ENCODE assay signal across 10 mouse cellular contexts in genomic region chr11:115552783-115553182, GRCm38 (mm10). TPM values are rescaled to one million over a fixed set of nuclear protein-coding genes. Genes with fewer than 3 reads are reported as not detected.
A peak's percentile ranks its signal among the peaks of the same experiment; 100 is the strongest.
DNase-seq lines count a peak whose midpoint lies in the region; ATAC-seq and TF ChIP-seq lines count a peak whose summit lies in the region.
"Had no signal": no experiment of that assay in that cellular context is flagged by ENCODE, and none has a peak within 500 bp of the region (broad histone marks: within the 10 kb centered on the region; RNA-seq: fewer than 3 reads in every experiment).

No protein-coding gene starts in this region.

- peak; percentile 54 for DNase-seq in 3T3-L1 (ENCODE audit: low read depth, low spot score)
- DNase-seq in CH12.LX (ENCODE audit: extremely low read depth): peak; percentile 53
- DNase-seq in lung, postnatal 0 days (ENCODE audit: low spot score): no peak
- no peak for DNase-seq in testis, postnatal 10 days (ENCODE audit: low spot score)
- DNase-seq in right cerebral cortex, adult 18-20 months: no peak

- TF ChIP-seq POLR2A in CH12.LX (IDR thresholded peaks at IDR 0.05; ENCODE audit: low read depth, low read length): no peak

- no peak for ATAC-seq in intestine, postnatal 0 days
- ATAC-seq in intestine, embryonic 16.5 days: no peak
- ATAC-seq in lung, postnatal 0 days: no peak
- no peak for ATAC-seq in hindbrain, embryonic 12.5 days (ENCODE audit: low FRiP score)
- ATAC-seq: intestine, embryonic 15.5 days had no signal

- dilution Hi-C loops in CH12.LX (cut with MboI; ENCODE audit: extremely low pct_ligation_motif_present, extremely low pct_unique_long_range_greater_than_20kb, low sequenced_read_pairs): no loop called here

- no peaks in the 10 kb centered on the region for H3K4me1 ChIP-seq in intestine, postnatal 0 days (replicated peaks; ENCODE audit: control insufficient read depth, insufficient read depth, low read length)
- no peaks in the 10 kb centered on the region for H3K4me1 ChIP-seq in intestine, embryonic 16.5 days (ENCODE audit: control insufficient read depth, insufficient read depth, low read length)
- no peaks in the 10 kb centered on the region for H3K4me1 ChIP-seq in CH12.LX (ENCODE audit: control insufficient read depth in 1 of 2, insufficient read depth in 2 of 2)
- no peaks in the 10 kb centered on the region for H3K4me1 ChIP-seq in lung, postnatal 0 days (ENCODE audit: insufficient read depth, low read depth, low read length)
- H3K4me1 ChIP-seq in hindbrain, embryonic 12.5 days: no peaks in the 10 kb centered on the region
- H3K4me1 ChIP-seq: intestine, embryonic 15.5 days; lung, embryonic 15.5 days had no signal

- TF ChIP-seq EP300 in CH12.LX (IDR thresholded peaks at IDR 0.05; ENCODE audit: low read length): no peak
- TF ChIP-seq EP300 in lung, postnatal 0 days (IDR thresholded peaks at IDR 0.05): no peak

- H3K9me3 ChIP-seq in intestine, postnatal 0 days (ENCODE audit: control insufficient read depth): 0 out of 2 replicates have a peak, but pooled peaks cover 2% of the 10 kb centered on the region
- no peaks in the 10 kb centered on the region for H3K9me3 ChIP-seq in intestine, embryonic 16.5 days (ENCODE audit: control insufficient read depth, low read length)
- no peaks in the 10 kb centered on the region for H3K9me3 ChIP-seq in CH12.LX (replicated peaks; ENCODE audit: low read length)
- no peaks in the 10 kb centered on the region for H3K9me3 ChIP-seq in lung, postnatal 0 days (ENCODE audit: low read length)
- no peaks in the 10 kb centered on the region for H3K9me3 ChIP-seq in hindbrain, embryonic 12.5 days (replicated peaks)
- H3K9me3 ChIP-seq: intestine, embryonic 15.5 days; lung, embryonic 15.5 days had no signal

- peak; percentile 68 for TF ChIP-seq RAD21 in CH12.LX (IDR thresholded peaks at IDR 0.05; ENCODE audit: low read depth, low read length)

- H3K27me3 ChIP-seq in intestine, postnatal 0 days (replicated peaks; ENCODE audit: control insufficient read depth, insufficient read depth, low read length): no peaks in the 10 kb centered on the region
- H3K27me3 ChIP-seq in intestine, embryonic 16.5 days (replicated peaks; ENCODE audit: control insufficient read depth, insufficient read depth, low read length): no peaks in the 10 kb centered on the region
- no peaks in the 10 kb centered on the region for H3K27me3 ChIP-seq in CH12.LX (replicated peaks)
- no peaks in the 10 kb centered on the region for H3K27me3 ChIP-seq in lung, postnatal 0 days (replicated peaks; ENCODE audit: insufficient read depth, low read length)
- no peaks in the 10 kb centered on the region for H3K27me3 ChIP-seq in hindbrain, embryonic 12.5 days
- H3K27me3 ChIP-seq: intestine, embryonic 15.5 days; lung, embryonic 15.5 days had no signal

- H3K27ac ChIP-seq in intestine, postnatal 0 days (ENCODE audit: low read depth, low read length): no peak overlapping the region
- no peak overlapping the region for H3K27ac ChIP-seq in intestine, embryonic 16.5 days (ENCODE audit: low read length)
- no peak overlapping the region for H3K27ac ChIP-seq in CH12.LX (ENCODE audit: insufficient read depth, low read depth)
- no peak overlapping the region for H3K27ac ChIP-seq in lung, postnatal 0 days (ENCODE audit: low read length)
- no peak overlapping the region for H3K27ac ChIP-seq in hindbrain, embryonic 12.5 days
- H3K27ac ChIP-seq: intestine, embryonic 15.5 days; lung, embryonic 15.5 days had no signal

- H3K79me2 ChIP-seq in CH12.LX (replicated peaks; ENCODE audit: control insufficient read depth, extremely low read depth, insufficient read depth, poor library complexity, severe bottlenecking): no peaks in the 10 kb centered on the region

- no peak overlapping the region for H3K4me3 ChIP-seq in intestine, postnatal 0 days (ENCODE audit: low read depth, low read length)
- no peak overlapping the region for H3K4me3 ChIP-seq in intestine, embryonic 16.5 days (ENCODE audit: low read length)
- H3K4me3 ChIP-seq in CH12.LX (replicated peaks in 1 of 3; ENCODE audit: low read depth in 2 of 3, low read length in 2 of 3, poor library complexity in 1 of 3): no peak overlapping the region
- no peak overlapping the region for H3K4me3 ChIP-seq in lung, postnatal 0 days (ENCODE audit: low read depth, low read length)
- no peak overlapping the region for H3K4me3 ChIP-seq in hindbrain, embryonic 12.5 days
- H3K4me3 ChIP-seq: intestine, embryonic 15.5 days; lung, embryonic 15.5 days had no signal

- in situ Hi-C loops in CH12.LX (cut with MboI; ENCODE audit: low pct_ligation_motif_present, low pct_unique_long_range_greater_than_20kb, low sequenced_read_pairs): no loop called here

- H3K9ac ChIP-seq in intestine, postnatal 0 days (ENCODE audit: low read depth, low read length): no peak overlapping the region
- H3K9ac ChIP-seq in intestine, embryonic 16.5 days (ENCODE audit: low read depth, low read length): no peak overlapping the region
- no peak overlapping the region for H3K9ac ChIP-seq in CH12.LX (ENCODE audit: insufficient read depth, low read depth)
- no peak overlapping the region for H3K9ac ChIP-seq in lung, postnatal 0 days (replicated peaks; ENCODE audit: low read depth)
- no peak overlapping the region for H3K9ac ChIP-seq in hindbrain, embryonic 12.5 days
- H3K9ac ChIP-seq: intestine, embryonic 15.5 days; lung, embryonic 15.5 days had no signal

- WGBS in intestine, postnatal 0 days: 67% methylated on average over 4 of the region's 4 CpGs
- 58% methylated on average over 4 of the region's 4 CpGs for WGBS in intestine, embryonic 16.5 days
- 51% methylated on average over 4 of the region's 4 CpGs for WGBS in lung, postnatal 0 days
- WGBS in hindbrain, embryonic 12.5 days: 60% methylated on average over 4 of the region's 4 CpGs

- no peak overlapping the region for H3K4me2 ChIP-seq in intestine, postnatal 0 days (replicated peaks; ENCODE audit: low read depth)
- H3K4me2 ChIP-seq in intestine, embryonic 16.5 days (ENCODE audit: low read depth, low read length): no peak overlapping the region
- H3K4me2 ChIP-seq in CH12.LX (ENCODE audit: insufficient read depth, low read depth, poor library complexity, severe bottlenecking): no peak overlapping the region
- no peak overlapping the region for H3K4me2 ChIP-seq in lung, postnatal 0 days (replicated peaks; ENCODE audit: low read depth, low read length)
- no peak overlapping the region for H3K4me2 ChIP-seq in hindbrain, embryonic 12.5 days (replicated peaks)
- H3K4me2 ChIP-seq: intestine, embryonic 15.5 days; lung, embryonic 15.5 days had no signal

- peak; percentile 68 for TF ChIP-seq CTCF in intestine, postnatal 0 days (IDR thresholded peaks at IDR 0.05; ENCODE audit: low read depth)
- peak; percentile 74 for TF ChIP-seq CTCF in CH12.LX (conservative IDR thresholded peaks at IDR 0.05 in 1 of 2, IDR thresholded peaks at IDR 0.05 in 1 of 2; ENCODE audit: low read depth in 2 of 2, low read length in 2 of 2)
- TF ChIP-seq CTCF in lung, postnatal 0 days (IDR thresholded peaks at IDR 0.05): peak; percentile 60

- no peaks in the 10 kb centered on the region for H3K36me3 ChIP-seq in intestine, postnatal 0 days (ENCODE audit: control insufficient read depth, insufficient read depth)
- H3K36me3 ChIP-seq in intestine, embryonic 16.5 days (ENCODE audit: control insufficient read depth, insufficient read depth, low read length): no peaks in the 10 kb centered on the region
- H3K36me3 ChIP-seq in CH12.LX (replicated peaks in 1 of 2; ENCODE audit: control insufficient read depth in 1 of 2, insufficient read depth in 1 of 2, low read length in 1 of 2): no peaks in the 10 kb centered on the region
- no peaks in the 10 kb centered on the region for H3K36me3 ChIP-seq in lung, postnatal 0 days (ENCODE audit: insufficient read depth, low read length)
- no peaks in the 10 kb centered on the region for H3K36me3 ChIP-seq in hindbrain, embryonic 12.5 days
- H3K36me3 ChIP-seq: intestine, embryonic 15.5 days; lung, embryonic 15.5 days had no signal

RNA-seq across cellular contexts. Expression of gene Nup85, which starts 11.5 kb away (rescaled TPM):
- 30.4 and 31.5 TPM in 2 replicates for polyA plus RNA-seq in intestine, postnatal 0 days (2015; fragmentation: Nextera tagmentation; extraction: Ambion mirVana)
- polyA plus RNA-seq in intestine, embryonic 16.5 days (2015; fragmentation: Nextera tagmentation; extraction: Ambion mirVana): 115 and 134 TPM in 2 replicates
- total RNA-seq in CH12.LX (2012; rRNA removed) (290 and 340 TPM in 2 replicates), CH12.LX (2014; rRNA removed) (282 and 305 TPM in 2 replicates)
- polyA plus RNA-seq in CH12.LX (2012; ENCODE audit: insufficient read length, low read depth): 326 and 368 TPM in 2 replicates
- 38.4 and 44.2 TPM in 2 replicates for polyA plus RNA-seq in lung, postnatal 0 days (2015; fragmentation: Nextera tagmentation; extraction: Ambion mirVana)
- polyA plus RNA-seq in hindbrain, embryonic 12.5 days (2016; fragmentation: Nextera tagmentation; extraction: Ambion mirVana): 139 and 144 TPM in 2 replicates

RNA-seq across cellular contexts. Expression of gene Sumo2, which starts 16.7 kb away (rescaled TPM):
- 404 and 414 TPM in 2 replicates for polyA plus RNA-seq in intestine, postnatal 0 days (2015; fragmentation: Nextera tagmentation; extraction: Ambion mirVana)
- polyA plus RNA-seq in intestine, embryonic 16.5 days (2015; fragmentation: Nextera tagmentation; extraction: Ambion mirVana): 581 and 669 TPM in 2 replicates
- total RNA-seq in CH12.LX (2012; rRNA removed) (480 and 623 TPM in 2 replicates), CH12.LX (2014; rRNA removed) (1,752 and 1,801 TPM in 2 replicates)
- 960 and 1,020 TPM in 2 replicates for polyA plus RNA-seq in CH12.LX (2012; ENCODE audit: insufficient read length, low read depth)
- 546 and 580 TPM in 2 replicates for polyA plus RNA-seq in lung, postnatal 0 days (2015; fragmentation: Nextera tagmentation; extraction: Ambion mirVana)
- polyA plus RNA-seq in hindbrain, embryonic 12.5 days (2016; fragmentation: Nextera tagmentation; extraction: Ambion mirVana): 1,185 and 1,202 TPM in 2 replicates

RNA-seq across cellular contexts. Expression of gene Jpt1, which starts 38.6 kb away (rescaled TPM):
- 255 and 263 TPM in 2 replicates for polyA plus RNA-seq in intestine, postnatal 0 days (2015; fragmentation: Nextera tagmentation; extraction: Ambion mirVana)
- polyA plus RNA-seq in intestine, embryonic 16.5 days (2015; fragmentation: Nextera tagmentation; extraction: Ambion mirVana): 454 and 496 TPM in 2 replicates
- total RNA-seq in CH12.LX (2012; rRNA removed) (294 and 358 TPM in 2 replicates), CH12.LX (2014; rRNA removed) (439 and 448 TPM in 2 replicates)
- polyA plus RNA-seq in CH12.LX (2012; ENCODE audit: insufficient read length, low read depth): 432 and 479 TPM in 2 replicates
- polyA plus RNA-seq in lung, postnatal 0 days (2015; fragmentation: Nextera tagmentation; extraction: Ambion mirVana): 195 and 201 TPM in 2 replicates
- 953 and 959 TPM in 2 replicates for polyA plus RNA-seq in hindbrain, embryonic 12.5 days (2016; fragmentation: Nextera tagmentation; extraction: Ambion mirVana)

RNA-seq across cellular contexts. Expression of gene Mrps7, which starts 50.9 kb away (rescaled TPM):
- polyA plus RNA-seq in intestine, postnatal 0 days (2015; fragmentation: Nextera tagmentation; extraction: Ambion mirVana): 51.6 and 52.2 TPM in 2 replicates
- 90.0 and 103 TPM in 2 replicates for polyA plus RNA-seq in intestine, embryonic 16.5 days (2015; fragmentation: Nextera tagmentation; extraction: Ambion mirVana)
- 172 and 217 TPM in 2 replicates for total RNA-seq in CH12.LX (2012; rRNA removed)
- total RNA-seq in CH12.LX (2014; rRNA removed): 154 and 168 TPM in 2 replicates
- polyA plus RNA-seq in CH12.LX (2012; ENCODE audit: insufficient read length, low read depth): 157 and 184 TPM in 2 replicates
- 47.4 and 49.2 TPM in 2 replicates for polyA plus RNA-seq in lung, postnatal 0 days (2015; fragmentation: Nextera tagmentation; extraction: Ambion mirVana)
- 86.0 and 86.6 TPM in 2 replicates for polyA plus RNA-seq in hindbrain, embryonic 12.5 days (2016; fragmentation: Nextera tagmentation; extraction: Ambion mirVana)

RNA-seq across cellular contexts. Expression of gene Gga3, which starts 51.1 kb away (rescaled TPM):
- polyA plus RNA-seq in intestine, postnatal 0 days (2015; fragmentation: Nextera tagmentation; extraction: Ambion mirVana): 5.7 and 5.8 TPM in 2 replicates
- 16.8 and 18.8 TPM in 2 replicates for polyA plus RNA-seq in intestine, embryonic 16.5 days (2015; fragmentation: Nextera tagmentation; extraction: Ambion mirVana)
- total RNA-seq in CH12.LX (2012; rRNA removed) (18.7 and 22.6 TPM in 2 replicates), CH12.LX (2014; rRNA removed) (7.7 TPM in 2 replicates)
- 37.2 and 39.8 TPM in 2 replicates for polyA plus RNA-seq in CH12.LX (2012; ENCODE audit: insufficient read length, low read depth)
- polyA plus RNA-seq in lung, postnatal 0 days (2015; fragmentation: Nextera tagmentation; extraction: Ambion mirVana): 6.8 and 8.1 TPM in 2 replicates
- polyA plus RNA-seq in hindbrain, embryonic 12.5 days (2016; fragmentation: Nextera tagmentation; extraction: Ambion mirVana): 30.3 and 33.7 TPM in 2 replicates

Comparison
In these comparisons a context has a peak if more than half of its experiments do, and no peak if none do; other contexts are left out.
1. DNase-seq: peak in 3T3-L1 (single experiment) and CH12.LX (single experiment); none in lung, postnatal 0 days (single experiment), testis, postnatal 10 days (single experiment) and right cerebral cortex, adult 18-20 months (single experiment).
2. Peak in every context shown above with its lines, with median percentiles within 50 percentile points of each other: CTCF ChIP-seq.